Mouse (Mus musculus) urinary bladder, adult 2 months (tissue): Measurements from ENCODE around the gene Hmces. TPM values are rescaled to one million over a fixed set of nuclear protein-coding genes. Genes with fewer than 3 reads are reported as not detected.

ENCODE experiments used
- DNase-seq: peaks from one replicate; pipeline ENCODE4 v3.0.0; 2022; ENCODE audit warnings: low spot score
- polyA plus RNA-seq: library from polyadenylated mRNA; depleted of rRNA; stranded (reverse); fragments of >200 nt; gene quantifications from 2 replicates; pipeline ENCODE4 v1.2.3, GENCODE M21; 2012; rRNA removed

Hmces gene
- 24.3 and 26.1 TPM in 2 replicates for polyA plus RNA-seq

GRCm38 (mm10) chr6:87913661-87914325 is at the start of gene Hmces:
Gene Hmces (plus strand): TSS chr6:87913935.
- peak; percentile 56 for DNase-seq

DNA sequence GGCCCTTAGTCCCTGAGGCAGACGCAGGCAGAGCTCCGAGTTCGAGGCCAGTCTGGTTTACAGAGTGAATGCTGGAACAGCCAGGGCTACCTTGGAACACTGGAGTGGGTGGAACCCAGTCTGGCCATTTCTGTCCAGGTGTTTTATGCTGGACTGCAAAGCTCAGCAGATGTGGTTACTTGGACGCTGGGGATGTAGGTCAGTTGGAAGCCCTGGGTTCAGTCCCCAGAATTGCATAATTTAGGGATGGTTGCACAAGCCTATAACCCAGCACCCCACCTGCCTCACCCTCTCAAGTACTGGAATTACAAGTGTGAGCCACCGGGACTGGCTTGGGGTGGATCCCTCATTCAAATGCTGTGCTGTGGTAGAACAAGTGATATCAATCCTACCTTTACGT is 47.5 kb upstream of the Hmces start:
- DNase-seq: no peak

DNA sequence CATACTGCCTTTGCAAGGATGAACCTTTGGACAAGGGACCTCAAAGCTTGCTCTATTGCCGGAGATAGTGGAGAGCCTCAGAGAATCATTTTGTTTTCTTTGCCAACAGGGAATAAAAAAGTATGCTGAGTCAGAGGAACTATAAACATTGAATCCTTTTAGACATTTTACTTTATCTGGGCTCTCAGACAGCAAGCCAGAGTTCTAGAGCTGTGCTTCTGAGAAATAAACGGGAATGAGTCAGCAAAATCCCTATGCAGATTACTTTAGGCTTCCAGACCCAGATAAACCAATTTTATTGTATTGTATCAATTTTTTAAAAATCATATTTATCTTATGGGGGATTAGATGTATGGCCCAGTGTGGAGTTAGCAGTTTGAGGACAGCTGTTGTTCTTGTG is 46.5 kb upstream of the Hmces start:
- no peak for DNase-seq

DNA sequence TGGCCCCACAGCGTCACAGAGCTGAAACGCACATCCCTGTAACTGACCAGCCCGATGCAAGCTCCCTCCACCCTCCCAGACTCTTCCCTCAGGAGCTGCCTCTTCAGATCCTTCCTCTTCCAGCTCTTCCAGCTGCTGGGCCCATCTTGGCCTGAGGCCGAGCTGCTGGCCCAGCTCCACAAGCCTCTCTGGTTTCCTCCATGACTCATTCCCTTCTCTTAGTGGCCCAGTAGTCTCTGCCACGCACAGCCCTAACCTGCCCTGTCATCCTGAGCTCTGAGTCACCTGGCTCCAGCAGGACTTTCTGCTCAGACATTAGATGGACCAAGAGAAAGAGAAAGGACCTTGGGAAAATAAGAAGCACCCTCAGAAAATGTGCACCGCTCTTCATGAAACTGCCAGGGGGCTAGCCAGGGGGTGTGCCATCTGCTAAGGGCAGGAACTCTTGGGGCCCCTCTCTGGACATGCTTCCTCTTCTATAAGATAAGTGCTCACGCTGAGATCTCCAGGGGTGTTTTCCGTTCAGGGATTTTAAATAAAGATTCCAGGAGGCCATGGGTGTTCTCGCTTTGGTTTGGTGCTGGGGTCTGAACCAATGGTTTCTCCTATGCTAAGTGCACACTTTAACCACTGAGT is 44.7 kb upstream of the Hmces start:
- DNase-seq: peak; percentile 63

GRCm38 (mm10) chr6:87870440-87870839 is 43.3 kb upstream of the Hmces start:
- DNase-seq: no peak

DNA sequence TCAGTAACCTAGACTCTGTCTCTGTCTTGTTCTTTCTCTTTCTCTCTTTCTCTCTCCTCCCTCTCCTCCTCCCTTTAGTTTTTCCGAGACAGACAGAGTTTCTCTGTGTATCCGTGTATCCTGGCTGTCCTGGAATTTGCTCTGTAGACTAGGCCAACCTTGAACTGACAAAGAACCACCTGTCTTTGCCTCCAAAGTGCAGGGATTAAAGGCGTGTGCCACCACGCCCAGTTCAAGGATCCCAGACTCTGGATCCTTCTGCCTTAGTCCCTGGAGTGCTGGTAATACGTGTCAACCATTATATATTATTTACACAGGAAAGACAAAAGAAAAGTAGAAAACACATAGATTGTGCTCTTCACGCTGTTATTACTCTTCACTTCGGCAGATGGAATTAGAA is 42.5 kb upstream of the Hmces start:
- DNase-seq: no peak

GRCm38 (mm10) chr6:87873104-87873503 is 40.6 kb upstream of the Hmces start:
- no peak for DNase-seq

DNA sequence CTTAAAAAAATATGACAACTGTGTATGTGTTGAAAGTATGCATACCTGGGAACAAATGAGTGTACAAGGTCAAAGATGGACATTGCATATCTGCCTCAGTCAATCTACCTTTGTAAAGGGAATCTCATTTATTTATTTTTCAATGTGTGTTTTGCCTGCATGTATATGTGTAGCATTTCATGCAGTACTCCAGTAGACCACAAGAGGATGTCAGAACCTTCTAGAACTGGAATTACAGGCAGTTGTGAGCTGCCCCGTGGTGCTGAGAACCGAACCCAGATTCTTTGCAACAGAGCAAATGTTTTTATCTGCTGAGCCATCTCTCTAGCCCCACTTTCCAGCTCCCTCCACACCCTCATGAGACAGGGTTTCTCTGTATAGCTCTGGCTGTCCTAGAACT is 39.8 kb upstream of the Hmces start:
- no peak for DNase-seq

- DNase-seq: no peak
Observed at GRCm38 (mm10) chr6:87875083-87875482, 38.7 kb upstream of the Hmces start.

DNA sequence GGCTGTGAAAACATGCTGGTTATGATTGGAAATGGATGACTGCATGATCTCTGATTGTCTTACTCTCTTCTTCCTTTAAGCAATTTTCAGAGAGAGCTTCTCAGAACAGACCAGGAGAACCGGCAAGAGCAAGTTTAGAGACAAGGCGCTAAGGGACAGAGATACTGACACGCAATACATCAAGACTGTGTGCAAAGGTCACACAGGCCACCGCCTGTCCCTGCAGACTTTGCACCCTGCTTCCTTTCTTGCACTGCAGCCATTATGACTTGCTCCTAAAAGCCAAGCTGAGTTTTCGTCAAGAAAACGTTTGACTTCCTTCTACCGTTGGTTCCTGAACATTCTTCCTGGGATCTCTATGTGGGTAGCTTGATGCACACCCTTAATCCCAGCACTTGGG is 38.2 kb upstream of the Hmces start:
- DNase-seq: no peak

GRCm38 (mm10) chr6:87876068-87876643 is 37.6 kb upstream of the Hmces start:
- no peak for DNase-seq

DNA sequence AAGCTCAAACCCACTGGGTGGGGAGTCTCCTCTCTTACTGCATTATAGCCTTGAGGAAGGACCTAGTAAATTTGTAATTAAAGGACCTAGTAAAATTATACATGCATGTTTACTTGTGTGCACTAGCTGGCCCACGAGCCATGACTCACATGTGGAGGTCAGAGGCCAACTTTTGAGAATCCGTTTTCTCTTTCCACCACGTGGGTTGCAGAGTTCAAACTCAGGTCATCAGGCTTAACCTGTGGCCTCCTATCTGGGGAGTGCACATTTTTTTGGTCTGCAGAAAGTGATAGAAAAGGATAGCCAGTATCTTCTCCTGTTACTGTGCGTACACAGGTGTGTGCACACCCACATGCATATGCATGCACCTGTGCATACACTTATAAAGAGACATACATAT is 34.7 kb upstream of the Hmces start:
- no peak for DNase-seq

DNA sequence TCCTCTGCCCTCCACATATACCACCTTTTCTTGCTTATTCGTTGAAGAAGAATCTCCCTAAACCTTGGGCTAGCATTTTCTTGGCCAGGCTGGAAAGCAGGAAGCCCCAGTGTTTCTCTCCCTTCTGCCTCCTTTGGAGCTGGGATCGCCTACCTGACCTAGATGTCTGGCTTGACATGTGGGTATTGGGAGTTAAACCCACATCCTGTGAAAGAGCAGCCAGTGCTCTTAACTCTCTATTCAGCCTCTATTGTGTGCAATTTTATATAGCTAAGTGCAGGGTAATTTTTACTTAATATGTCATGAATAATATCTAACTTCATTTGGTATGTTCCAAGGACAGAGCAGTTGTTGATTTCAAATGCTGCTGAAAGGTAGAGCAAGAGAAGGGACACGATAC is 34.1 kb upstream of the Hmces start:
- no peak for DNase-seq

DNA sequence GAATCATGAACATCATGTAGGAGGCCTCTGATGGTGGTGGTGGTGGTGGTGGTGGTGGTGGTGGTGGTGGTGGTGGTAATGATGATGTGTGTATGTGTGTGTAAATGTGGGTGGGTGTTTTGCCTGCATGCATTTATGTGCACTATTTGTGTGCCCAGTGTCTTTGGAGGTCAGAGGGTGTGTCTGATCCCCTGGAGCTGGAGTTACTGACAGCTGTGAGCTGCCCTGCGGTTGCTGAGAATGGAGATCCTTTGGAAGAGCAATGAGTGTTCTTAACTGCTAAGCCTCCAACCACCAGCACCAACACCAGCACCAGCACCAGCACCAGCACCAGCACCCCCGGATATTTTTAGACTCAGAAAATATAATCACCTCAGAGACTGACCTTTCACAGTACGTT is 31.5 kb upstream of the Hmces start:
- DNase-seq: no peak

- no peak for DNase-seq
Observed at GRCm38 (mm10) chr6:87882816-87883215, 30.9 kb upstream of the Hmces start.

- DNase-seq: no peak
Observed at GRCm38 (mm10) chr6:87886721-87887120, 27.0 kb upstream of the Hmces start.

DNA sequence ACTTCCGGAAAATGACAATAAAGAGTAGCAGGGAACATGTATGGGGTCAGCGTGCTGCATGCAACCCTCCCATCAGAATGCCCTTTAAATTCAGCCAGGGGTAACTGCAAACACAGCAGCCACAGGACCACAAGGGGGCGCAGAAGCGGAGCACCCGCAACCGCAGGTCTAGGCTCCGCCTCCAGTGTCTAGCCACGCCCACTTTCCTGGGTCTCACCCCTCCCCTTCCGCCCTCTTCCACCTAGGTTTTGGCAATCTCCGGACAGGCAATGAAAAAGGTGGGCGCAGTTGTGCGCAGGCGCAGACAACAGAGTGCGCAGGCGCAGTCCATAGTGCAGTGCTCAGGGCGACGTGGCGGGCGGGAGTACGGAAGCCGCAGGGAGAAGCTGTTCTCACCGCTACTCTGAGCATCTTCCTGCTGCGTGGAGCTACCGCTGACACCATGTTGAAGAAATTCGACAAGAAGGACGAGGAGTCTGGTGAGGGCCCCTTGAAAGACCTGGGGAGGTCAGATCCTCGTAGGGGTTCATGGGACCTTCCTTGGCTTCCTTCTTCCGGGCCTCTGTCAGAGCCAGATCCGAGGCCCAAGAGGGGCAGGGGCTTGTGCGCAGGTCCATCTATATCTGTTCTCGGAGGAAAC is 26.0 kb upstream of the Hmces start, which contains the start of gene Copg1:
TSS of gene Copg1 (plus strand) at position 221 of the 640 bp plus-strand sequence.
- DNase-seq: peak; percentile 99

GRCm38 (mm10) chr6:87893931-87894330 is 19.8 kb upstream of the Hmces start:
- DNase-seq: no peak

GRCm38 (mm10) chr6:87898028-87898427 is 15.7 kb upstream of the Hmces start:
- DNase-seq: no peak

DNA sequence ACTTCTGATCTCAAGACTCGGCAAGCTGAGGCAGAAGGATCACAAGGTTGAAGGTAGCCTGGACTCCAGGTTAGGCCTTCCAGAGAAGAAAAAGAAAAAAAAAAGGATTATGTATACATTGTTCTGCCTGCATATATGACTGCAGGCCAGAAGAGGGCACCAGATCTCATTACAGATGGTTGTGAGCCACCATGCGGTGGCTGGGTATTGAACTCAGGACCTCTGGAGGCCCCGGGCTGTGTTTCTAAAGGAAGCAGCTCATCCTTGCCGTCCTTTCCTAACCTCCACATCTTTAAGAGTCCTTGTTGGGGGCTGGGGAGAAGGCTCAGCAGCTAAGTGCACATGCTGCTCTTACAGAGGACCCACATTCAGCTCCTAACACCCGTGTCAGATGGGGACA is 7.1 kb upstream of the Hmces start:
- no peak for DNase-seq

GRCm38 (mm10) chr6:87909181-87909580 is 4.6 kb upstream of the Hmces start:
- no peak for DNase-seq

- DNase-seq: no peak
Observed at GRCm38 (mm10) chr6:87911559-87911958, 2.2 kb upstream of the Hmces start.
